Mouse (Mus musculus) cerebellum, adult 18-20 months (tissue): ENCODE results near the gene Phtf2.

Experiments used
- DNase-seq, 2 experiments: peaks; one replicate each; pipeline ENCODE4 v3.0.0; 2021

Gene Phtf2

GRCm38 (mm10) chr5:20864216-20864969 lies 17.5 kb downstream of the Phtf2 start:
- no peak for DNase-seq

GRCm38 (mm10) chr5:20861901-20862300 lies 20.0 kb downstream of the Phtf2 start:
- DNase-seq, result no peak

- DNase-seq, result no peak
These were observed 21.4 kb downstream of the Phtf2 start for GRCm38 (mm10) chr5:20860565-20860964.

- DNase-seq, result no peak
These were observed 23.5 kb downstream of the Phtf2 start for GRCm38 (mm10) chr5:20858404-20858803.

GRCm38 (mm10) chr5:20855066-20855465 lies 26.9 kb downstream of the Phtf2 start:
- no peak for DNase-seq

- no peak for DNase-seq
These were observed 34.9 kb downstream of the Phtf2 start for GRCm38 (mm10) chr5:20847010-20847409.

GRCm38 (mm10) chr5:20843816-20844215 lies 38.1 kb downstream of the Phtf2 start:
- no peak for DNase-seq

GRCm38 (mm10) chr5:20843405-20843804 lies 38.5 kb downstream of the Phtf2 start:
- no peak for DNase-seq

GRCm38 (mm10) chr5:20837082-20837481 lies 44.8 kb downstream of the Phtf2 start:
- no peak for DNase-seq

GRCm38 (mm10) chr5:20834399-20834798 lies 47.5 kb downstream of the Phtf2 start:
- DNase-seq, result no peak

GRCm38 (mm10) chr5:20831433-20831832 lies 50.5 kb downstream of the Phtf2 start:
- no peak for DNase-seq

GRCm38 (mm10) chr5:20830717-20831116 lies 51.2 kb downstream of the Phtf2 start:
- DNase-seq, result no peak

- DNase-seq, result no peak
These were observed 60.3 kb downstream of the Phtf2 start for GRCm38 (mm10) chr5:20821647-20822046.

- DNase-seq, result no peak
These were observed 60.8 kb downstream of the Phtf2 start for GRCm38 (mm10) chr5:20821122-20821521.

GRCm38 (mm10) chr5:20815094-20815493 lies 66.8 kb downstream of the Phtf2 start:
- DNase-seq, result no peak

GRCm38 (mm10) chr5:20810449-20810848 lies 71.5 kb downstream of the Phtf2 start:
- DNase-seq, result no peak

GRCm38 (mm10) chr5:20795932-20796331 lies 86.0 kb downstream of the Phtf2 start:
- no peak for DNase-seq

GRCm38 (mm10) chr5:20791793-20792554 lies 90.0 kb downstream of the Phtf2 start:
- no peak for DNase-seq

- DNase-seq, result peak; percentile 20 to 33
These were observed 95.5 kb downstream of the Phtf2 start for GRCm38 (mm10) chr5:20786471-20786870.

GRCm38 (mm10) chr5:20781116-20781515 lies 100.8 kb downstream of the Phtf2 start:
- no peak for DNase-seq

- peak in 1 of 2 experiments; percentile 22 for DNase-seq
These were observed 102.7 kb downstream of the Phtf2 start for GRCm38 (mm10) chr5:20779191-20779590.

GRCm38 (mm10) chr5:20778274-20778984 lies 103.5 kb downstream of the Phtf2 start:
- no peak for DNase-seq

- DNase-seq, result no peak
These were observed 108.6 kb downstream of the Phtf2 start for GRCm38 (mm10) chr5:20773341-20773740.
